15 mouse cellular contexts compared by ENCODE assay signal in the genomic region with DNA sequence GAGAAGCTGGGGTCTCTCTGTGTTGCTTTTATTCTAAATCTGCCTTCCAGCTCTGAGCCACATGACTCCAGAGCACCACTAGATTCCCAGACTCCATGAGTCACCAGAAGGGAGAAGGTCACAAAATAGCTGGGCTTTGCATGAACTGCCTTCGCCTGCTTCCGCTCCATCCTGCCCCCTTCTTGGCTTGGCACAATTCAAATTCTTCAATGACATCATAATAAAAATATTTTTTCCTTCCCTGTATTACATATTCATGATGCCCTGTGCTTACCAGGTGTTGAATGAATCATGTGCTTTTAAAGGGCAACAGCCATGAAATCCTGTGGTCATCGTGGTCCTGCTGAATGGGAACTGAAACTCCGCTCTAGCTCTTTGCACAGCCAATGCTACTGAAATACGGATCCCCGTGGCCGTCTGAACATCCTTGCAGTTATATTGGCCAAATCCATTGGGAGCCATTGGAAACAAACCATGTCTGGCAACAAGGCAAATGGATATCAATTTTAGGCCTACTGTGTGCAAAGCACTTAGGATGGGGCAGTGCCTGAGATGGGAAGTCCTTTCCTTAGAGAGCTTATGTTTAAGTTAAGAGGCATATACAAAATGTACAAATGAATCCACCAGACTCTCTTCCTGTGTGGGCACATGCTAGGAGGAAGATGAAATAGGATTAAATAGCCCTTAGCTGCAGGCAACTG.
DNase-seq lines count a peak whose midpoint lies in the region; ATAC-seq and TF ChIP-seq lines count a peak whose summit lies in the region.
"Had no signal": no experiment of that assay in that cellular context is flagged by ENCODE, and none has a peak within 500 bp of the region (broad histone marks: within the 10 kb centered on the region; RNA-seq: fewer than 3 reads in every experiment).

No protein-coding gene starts in this region.

- no peak; the same call in 1 of the 2 replicates for TF ChIP-seq RAD21 in CH12.LX (IDR thresholded peaks at IDR 0.05; ENCODE audit: low read depth, low read length)

- in situ Hi-C loops in CH12.LX (cut with MboI; ENCODE audit: low pct_ligation_motif_present, low pct_unique_long_range_greater_than_20kb, low sequenced_read_pairs): loop anchor here (25.0 kb wide), 1 partner anchor 408 kb away; no protein-coding TSS in a partner anchor

- no peak overlapping the region for H3K4me2 ChIP-seq in hindbrain, postnatal 0 days (ENCODE audit: low read depth, low read length)
- H3K4me2 ChIP-seq in hindbrain, embryonic 11.5 days (replicated peaks; ENCODE audit: low read depth, low read length): no peak overlapping the region
- peak overlapping the region; percentile 37; the same call in 1 of the 2 replicates for H3K4me2 ChIP-seq in CH12.LX (ENCODE audit: insufficient read depth, low read depth, poor library complexity, severe bottlenecking)
- no peak overlapping the region for H3K4me2 ChIP-seq in kidney, embryonic 15.5 days
- H3K4me2 ChIP-seq: embryonic facial prominence, embryonic 15.5 days; lung, embryonic 14.5 days had no signal

- H3K27ac ChIP-seq in hindbrain, postnatal 0 days: no peak overlapping the region
- H3K27ac ChIP-seq in hindbrain, embryonic 11.5 days (ENCODE audit: low read depth, low read length): no peak overlapping the region
- H3K27ac ChIP-seq in CH12.LX (ENCODE audit: insufficient read depth, low read depth): no peak overlapping the region
- peak overlapping the region; percentile 46 for H3K27ac ChIP-seq in embryonic fibroblast, embryonic 13.5 days (ENCODE audit: insufficient read depth, low read length)
- no peak overlapping the region for H3K27ac ChIP-seq in kidney, embryonic 15.5 days
- H3K27ac ChIP-seq: embryonic facial prominence, embryonic 15.5 days; limb, embryonic 10.5 days had no signal

- H3K36me3 ChIP-seq in hindbrain, postnatal 0 days (ENCODE audit: insufficient read depth, low read length): no peaks in the 10 kb centered on the region
- H3K36me3 ChIP-seq in hindbrain, embryonic 11.5 days (ENCODE audit: control insufficient read depth, insufficient read depth, low read length): no peaks in the 10 kb centered on the region
- no peaks in the 10 kb centered on the region for H3K36me3 ChIP-seq in CH12.LX (replicated peaks in 1 of 2; ENCODE audit: control insufficient read depth in 1 of 2, insufficient read depth in 1 of 2, low read length in 1 of 2)
- H3K36me3 ChIP-seq in kidney, embryonic 15.5 days: no peaks in the 10 kb centered on the region
- H3K36me3 ChIP-seq: embryonic facial prominence, embryonic 15.5 days; limb, embryonic 10.5 days had no signal

- H3K79me2 ChIP-seq in CH12.LX (replicated peaks; ENCODE audit: control insufficient read depth, extremely low read depth, insufficient read depth, poor library complexity, severe bottlenecking): no peaks in the 10 kb centered on the region

- H3K4me1 ChIP-seq in hindbrain, postnatal 0 days (ENCODE audit: insufficient read depth, low read length): no peaks in the 10 kb centered on the region
- H3K4me1 ChIP-seq in hindbrain, embryonic 11.5 days (replicated peaks; ENCODE audit: control insufficient read depth, insufficient read depth, low read length): no peaks in the 10 kb centered on the region
- peaks cover 14 to 23% of the 10 kb centered on the region in 2 experiments for H3K4me1 ChIP-seq in CH12.LX (ENCODE audit: control insufficient read depth in 1 of 2, insufficient read depth in 2 of 2)
- peaks cover 9% of the 10 kb centered on the region for H3K4me1 ChIP-seq in embryonic fibroblast, embryonic 13.5 days (ENCODE audit: control insufficient read depth, insufficient read depth, low read length)
- H3K4me1 ChIP-seq in kidney, embryonic 15.5 days: no peaks in the 10 kb centered on the region
- H3K4me1 ChIP-seq: embryonic facial prominence, embryonic 15.5 days had no signal

- dilution Hi-C loops in CH12.LX (cut with MboI; ENCODE audit: extremely low pct_ligation_motif_present, extremely low pct_unique_long_range_greater_than_20kb, low sequenced_read_pairs): no loop called here

- TF ChIP-seq CTCF in hindbrain, postnatal 0 days (IDR thresholded peaks at IDR 0.05; ENCODE audit: low read depth): no peak
- TF ChIP-seq CTCF in CH12.LX (conservative IDR thresholded peaks at IDR 0.05 in 1 of 2, IDR thresholded peaks at IDR 0.05 in 1 of 2; ENCODE audit: low read depth in 2 of 2, low read length in 2 of 2): no peak
- TF ChIP-seq CTCF in embryonic fibroblast, embryonic 13.5 days (IDR thresholded peaks at IDR 0.05; ENCODE audit: borderline replicate concordance, insufficient read depth, low read length): no peak

- H3K9ac ChIP-seq in hindbrain, postnatal 0 days (replicated peaks; ENCODE audit: low read length): no peak overlapping the region
- no peak overlapping the region for H3K9ac ChIP-seq in hindbrain, embryonic 11.5 days (ENCODE audit: low read depth, low read length)
- H3K9ac ChIP-seq in CH12.LX (ENCODE audit: insufficient read depth, low read depth): no peak overlapping the region
- no peak overlapping the region for H3K9ac ChIP-seq in kidney, embryonic 15.5 days
- H3K9ac ChIP-seq: embryonic facial prominence, embryonic 15.5 days; lung, embryonic 14.5 days had no signal

- 0 out of 2 replicates have a peak, but pooled peaks have one; percentile 18 for ATAC-seq in hindbrain, postnatal 0 days
- ATAC-seq in hindbrain, embryonic 11.5 days (ENCODE audit: low FRiP score): no peak
- 0 out of 2 replicates have a peak, but pooled peaks have one; percentile 19 for ATAC-seq in monocyte, adult 5-6 weeks (replicated peaks; ENCODE audit: insufficient number of reproducible peaks, low FRiP score, low TSS enrichment, poor library complexity, severe bottlenecking)
- ATAC-seq in kidney, embryonic 15.5 days (replicated peaks; ENCODE audit: low FRiP score): no peak
- ATAC-seq: hindbrain, embryonic 16.5 days; midbrain, embryonic 16.5 days had no signal

- no peak for TF ChIP-seq POLR2A in CH12.LX (IDR thresholded peaks at IDR 0.05; ENCODE audit: low read depth, low read length)
- TF ChIP-seq POLR2A in embryonic fibroblast, embryonic 13.5 days (IDR thresholded peaks at IDR 0.05; ENCODE audit: low read depth, low read length): no peak

- no peak overlapping the region for H3K4me3 ChIP-seq in hindbrain, postnatal 0 days (ENCODE audit: low read length)
- H3K4me3 ChIP-seq in hindbrain, embryonic 11.5 days (ENCODE audit: low read depth, low read length): no peak overlapping the region
- H3K4me3 ChIP-seq in CH12.LX (replicated peaks in 1 of 3; ENCODE audit: low read depth in 2 of 3, low read length in 2 of 3, poor library complexity in 1 of 3): no peak overlapping the region
- no peak overlapping the region for H3K4me3 ChIP-seq in embryonic fibroblast, embryonic 13.5 days (ENCODE audit: insufficient read depth, low read length)
- H3K4me3 ChIP-seq in kidney, embryonic 15.5 days (replicated peaks): no peak overlapping the region
- H3K4me3 ChIP-seq: embryonic facial prominence, embryonic 15.5 days; limb, embryonic 10.5 days had no signal

- no peak for DNase-seq in hindbrain, postnatal 0 days (ENCODE audit: low spot score)
- DNase-seq in hindbrain, embryonic 11.5 days (ENCODE audit: low spot score): no peak
- DNase-seq in CH12.LX (ENCODE audit: extremely low read depth): peak; percentile 93
- no peak for DNase-seq in cerebellum, adult 18-20 months
- no peak for DNase-seq in retina, embryonic 14.5 days (ENCODE audit: low spot score)
- DNase-seq: gastrocnemius, postnatal 36 days; kidney, adult 8-10 months; lung, embryonic 14.5 days had no signal

- WGBS in hindbrain, postnatal 0 days: 89% methylated on average over 7 of the region's 7 CpGs
- 93% methylated on average over 7 of the region's 7 CpGs for WGBS in hindbrain, embryonic 11.5 days
- 89% methylated on average over 7 of the region's 7 CpGs for WGBS in kidney, embryonic 15.5 days

- H3K9me3 ChIP-seq in hindbrain, postnatal 0 days (ENCODE audit: low read length): no peaks in the 10 kb centered on the region
- no peaks in the 10 kb centered on the region for H3K9me3 ChIP-seq in hindbrain, embryonic 11.5 days (ENCODE audit: control insufficient read depth, low read length)
- no peaks in the 10 kb centered on the region for H3K9me3 ChIP-seq in CH12.LX (replicated peaks; ENCODE audit: low read length)
- no peaks in the 10 kb centered on the region for H3K9me3 ChIP-seq in kidney, embryonic 15.5 days (replicated peaks)
- H3K9me3 ChIP-seq: embryonic facial prominence, embryonic 15.5 days; limb, embryonic 10.5 days had no signal

- peak; percentile 99 for TF ChIP-seq EP300 in CH12.LX (IDR thresholded peaks at IDR 0.05; ENCODE audit: low read length)

- H3K27me3 ChIP-seq in hindbrain, postnatal 0 days (ENCODE audit: insufficient read depth, low read length): no peaks in the 10 kb centered on the region
- H3K27me3 ChIP-seq in hindbrain, embryonic 11.5 days (ENCODE audit: control insufficient read depth, insufficient read depth, low read length): no peaks in the 10 kb centered on the region
- peaks cover 25% of the 10 kb centered on the region for H3K27me3 ChIP-seq in CH12.LX (replicated peaks)
- H3K27me3 ChIP-seq in kidney, embryonic 15.5 days: no peaks in the 10 kb centered on the region
- H3K27me3 ChIP-seq: embryonic facial prominence, embryonic 15.5 days had no signal

TF ChIP-seq in CH12.LX, 34 proteins besides CTCF, POLR2A, EP300 and RAD21 (continues in another document):
- TF ChIP-seq JUN (IDR thresholded peaks at IDR 0.05; ENCODE audit: insufficient read depth, low read depth, low read length) (peak; percentile 89), NELFE (IDR thresholded peaks at IDR 0.05; ENCODE audit: low read depth, low read length) (no peak), MAX (IDR thresholded peaks at IDR 0.05; ENCODE audit: low read length) (peak; percentile 82; the same call in 1 of the 2 replicates), SMC3 (IDR thresholded peaks at IDR 0.05; ENCODE audit: low read depth, low read length) (0 out of 2 replicates have a peak, but pooled peaks have one; percentile 5), TCF12 (IDR thresholded peaks at IDR 0.05; ENCODE audit: low read depth, low read length) (peak; percentile 86), BHLHE40 (IDR thresholded peaks at IDR 0.05; ENCODE audit: low read depth, low read length) (peak; percentile 88), KAT2A (IDR thresholded peaks at IDR 0.05; ENCODE audit: insufficient replicate concordance, low read length) (no peak), MAFK (IDR thresholded peaks at IDR 0.05; ENCODE audit: insufficient replicate concordance, low read length) (peak; percentile 88), USF2 (conservative IDR thresholded peaks at IDR 0.05; ENCODE audit: low read depth, low read length) (no peak; the same call in 1 of the 2 replicates), MEF2A (IDR thresholded peaks at IDR 0.05; ENCODE audit: borderline replicate concordance, low read depth, low read length) (peak; percentile 95), NRF1 (IDR thresholded peaks at IDR 0.05; ENCODE audit: low read depth, low read length) (no peak), CHD2 (IDR thresholded peaks at IDR 0.05; ENCODE audit: low read length) (peak; percentile 58), GABPA (IDR thresholded peaks at IDR 0.05; ENCODE audit: insufficient replicate concordance, low read depth, low read length) (no peak), JUND (conservative IDR thresholded peaks at IDR 0.05; ENCODE audit: low read depth, low read length) (peak; percentile 88), SIN3A (IDR thresholded peaks at IDR 0.05; ENCODE audit: low read length) (0 out of 2 replicates have a peak, but pooled peaks have one; percentile 47)

Comparison
In these comparisons a context has a peak if more than half of its experiments do, and no peak if none do; other contexts are left out.
1. ATAC-seq: peak in hindbrain, postnatal 0 days (single experiment) and monocyte, adult 5-6 weeks (single experiment); none in hindbrain, embryonic 11.5 days (single experiment) and kidney, embryonic 15.5 days (single experiment).